In genomic region chr12:73324742-73325141, GRCm38 (mm10) we compare ENCODE assay signal across 8 mouse cellular contexts. TPM values are rescaled to one million over a fixed set of nuclear protein-coding genes. Genes with fewer than 3 reads are reported as not detected.
DNase-seq lines count a peak whose midpoint lies in the region; TF ChIP-seq lines count a peak whose summit lies in the region.

No protein-coding gene starts in this region.

- peak; percentile 41; the same call in 1 of the 2 replicates for TF ChIP-seq CTCF in cortical plate, adult 2 months (IDR thresholded peaks at IDR 0.05; ENCODE audit: extremely low read depth, insufficient read depth, low read length)

- intact Hi-C loops in heart, postnatal 25 days (cut with DNase I) = loop anchor here (2.0 to 10.0 kb wide), 5 partner anchors 37 to 304 kb away; partner anchors contain the start of genes Slc38a6 and Trmt5

- DNase-seq in heart, adult 18-20 months = peak; percentile 61 to 62
- DNase-seq in heart, postnatal 25 days (ENCODE audit: low spot score) = no peak
- peak; percentile 40 for DNase-seq in A20 (ENCODE audit: low read depth, low spot score)
- peak; percentile 15 to 52 for DNase-seq in kidney, postnatal 36 days
- no peak for DNase-seq in cerebellum, adult 11-12 months
- no peak for DNase-seq in right cerebral cortex, postnatal 4 days
- no peak for DNase-seq in layer of hippocampus, adult 9-11 months

- no peak overlapping the region for H3K4me3 ChIP-seq in cortical plate, adult 2 months (ENCODE audit: insufficient read depth, low read length)

- H3K27ac ChIP-seq in cortical plate, adult 2 months (ENCODE audit: insufficient read depth, low read length) = no peak overlapping the region

- TF ChIP-seq POLR2A in cortical plate, adult 2 months (IDR thresholded peaks at IDR 0.05; ENCODE audit: extremely low read depth, insufficient read depth, low read length) = no peak

- H3K4me1 ChIP-seq in cortical plate, adult 2 months (ENCODE audit: control insufficient read depth, insufficient read depth, low read length) = no peaks in the 10 kb centered on the region

RNA-seq across cellular contexts. Expression of gene Slc38a6, which starts 38.2 kb away (rescaled TPM):
- total RNA-seq in heart, adult 18-20 months (2021) = 1 to 10 TPM; 3.6 to 4.0 TPM
- 1 to 10 TPM; 5.2 to 5.5 TPM for total RNA-seq in heart, postnatal 25 days (2021)
- 23.0 and 25.9 TPM in 2 replicates for polyA plus RNA-seq in cortical plate, adult 2 months (2012; rRNA removed)

RNA-seq across cellular contexts. Expression of gene Trmt5, which starts 38.2 kb away (rescaled TPM):
- 10 to 100 TPM; 52.1 to 56.9 TPM for total RNA-seq in heart, adult 18-20 months (2021)
- total RNA-seq in heart, postnatal 25 days (2021) = 10 to 100 TPM; 40.0 to 46.7 TPM
- 15.6 and 17.7 TPM in 2 replicates for polyA plus RNA-seq in cortical plate, adult 2 months (2012; rRNA removed)

Comparison
In these comparisons a context has a peak if more than half of its experiments do, and no peak if none do; other contexts are left out.
1. DNase-seq: peak in heart, adult 18-20 months (2 of 2), A20 (single experiment) and kidney, postnatal 36 days (2 of 2); none in heart, postnatal 25 days (single experiment), cerebellum, adult 11-12 months (single experiment), right cerebral cortex, postnatal 4 days (single experiment) and layer of hippocampus, adult 9-11 months (single experiment).